Mouse (Mus musculus) myocyte (in vitro differentiated cells): ENCODE measurements at regions not wholly inside any gene's neighbourhood (a gene's known extent, or its start where the extent isn't known, plus 50 kb on each side); places are given as distances from the start of the nearest gene placed in this dataset.
A peak's percentile ranks its signal among the peaks of the same experiment; 100 is the strongest.

Source experiments
- CEBPB ChIP-seq: IDR thresholded peaks from 2 replicates; pipeline ENCODE4 v1.6.1; 2011; ENCODE audit warnings: mild to moderate bottlenecking, moderate library complexity; ENCODE audit not compliant: poor library complexity, insufficient read depth, severe bottlenecking
- E2F4 ChIP-seq: IDR thresholded peaks from one replicate; pipeline ENCODE4 v1.6.1; 2011; ENCODE audit warnings: mild to moderate bottlenecking, control low read depth, moderate library complexity; ENCODE audit not compliant: insufficient read depth
- MAX ChIP-seq: IDR thresholded peaks from one replicate; pipeline ENCODE4 v1.6.1; 2011; ENCODE audit warnings: low read depth, mild to moderate bottlenecking, control low read depth
- MYOD1 ChIP-seq, 3 experiments: IDR thresholded peaks; one replicate each; pipeline ENCODE4 v1.6.1; 2011; ENCODE audit warnings: control low read depth in 2 of 3, low read depth in 2 of 3, mild to moderate bottlenecking in 2 of 3, moderate library complexity in 1 of 3; ENCODE audit not compliant: insufficient read length in 2 of 3, control insufficient read depth in 1 of 3
- MYOG ChIP-seq, 3 experiments: IDR thresholded peaks; one replicate each; pipeline ENCODE4 v1.6.1; 2011; ENCODE audit warnings: control low read depth in 2 of 3, low read depth in 2 of 3, mild to moderate bottlenecking in 2 of 3; ENCODE audit not compliant: insufficient read length in 2 of 3, control insufficient read depth in 1 of 3, insufficient read depth in 1 of 3
- POLR2A ChIP-seq: IDR thresholded peaks from one replicate; pipeline ENCODE4 v1.6.1; 2011; ENCODE audit warnings: low read depth, mild to moderate bottlenecking, control low read depth, moderate library complexity; ENCODE audit not compliant: insufficient read length
- POLR2AphosphoS2 ChIP-seq: IDR thresholded peaks from one replicate; pipeline ENCODE4 v1.6.1; 2011; ENCODE audit warnings: low read depth, control low read depth; ENCODE audit not compliant: insufficient read length
- TCF12 ChIP-seq: IDR thresholded peaks from one replicate; pipeline ENCODE4 v1.6.1; 2011; ENCODE audit warnings: mild to moderate bottlenecking, control low read depth; ENCODE audit not compliant: poor library complexity, insufficient read depth, severe bottlenecking
- TCF3 ChIP-seq: IDR thresholded peaks from one replicate; pipeline ENCODE4 v1.6.1; 2011; ENCODE audit warnings: low read depth, control low read depth; ENCODE audit not compliant: insufficient read length
- USF1 ChIP-seq: IDR thresholded peaks from one replicate; pipeline ENCODE4 v1.6.1; 2011; ENCODE audit warnings: low read depth, mild to moderate bottlenecking, control low read depth, moderate library complexity

DNA sequence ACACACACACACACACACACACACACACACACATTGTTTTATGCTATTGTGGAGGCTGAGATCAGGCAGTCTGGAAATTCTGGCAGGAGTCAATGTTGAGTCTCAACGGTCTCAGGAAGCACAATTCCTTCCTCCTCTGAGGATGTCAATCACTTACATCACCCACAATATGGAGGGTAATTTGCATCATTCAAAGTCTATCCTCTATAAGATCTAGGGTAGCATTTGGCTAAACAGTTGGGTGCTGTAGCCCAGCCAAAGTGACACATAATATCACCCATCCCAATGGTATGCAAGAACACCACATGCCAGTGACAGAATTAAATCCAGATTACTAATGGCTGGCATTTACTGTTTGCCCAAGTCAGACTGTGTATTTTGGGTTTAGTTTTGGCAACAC lies 252.1 kb downstream of the Rnf144b start:
- TF ChIP-seq POLR2A (no peak), MYOG (IDR thresholded peaks at IDR 0.05; ENCODE audit: control insufficient read depth in 1 of 3, insufficient read depth in 1 of 3, insufficient read length in 2 of 3, low read depth in 2 of 3) (no peak), MAX (no peak), USF1 (no peak), CEBPB (peak; percentile 83; the same call in 1 of the 2 replicates), POLR2AphosphoS2 (no peak), TCF3 (no peak), TCF12 (no peak), E2F4 (no peak), MYOD1 (IDR thresholded peaks at IDR 0.05; ENCODE audit: control insufficient read depth in 1 of 3, insufficient read length in 2 of 3, low read depth in 2 of 3) (no peak)
